8 mouse cellular contexts compared by ENCODE assay signal in genomic region chr16:16828757-16829615, GRCm38 (mm10). TPM values are rescaled to one million over a fixed set of nuclear protein-coding genes. Genes with fewer than 3 reads are reported as not detected.
DNase-seq lines count a peak whose midpoint lies in the region; ATAC-seq lines count a peak whose summit lies in the region.

TSS of gene Spag6l (minus strand) at chr16:16829456.

- H3K27me3 ChIP-seq in heart, embryonic 14.5 days (ENCODE audit: control insufficient read depth, insufficient read depth, low read length): no peaks in the 10 kb centered on the region
- no peaks in the 10 kb centered on the region for H3K27me3 ChIP-seq in liver, embryonic 11.5 days (replicated peaks; ENCODE audit: control insufficient read depth, insufficient read depth, low read length)

- intact Hi-C loops in gastrocnemius, postnatal 36 days (cut with DNase I): no loop called here

- H3K4me3 ChIP-seq in heart, embryonic 14.5 days (ENCODE audit: control insufficient read depth in 1 of 2, insufficient read depth in 1 of 2, low read depth in 1 of 2, low read length in 2 of 2): peak within 1 kb of the TSS; percentile 45 to 49
- H3K4me3 ChIP-seq in liver, embryonic 11.5 days (ENCODE audit: low read depth, low read length): peak within 1 kb of the TSS; percentile 49

- WGBS in heart, embryonic 14.5 days: 10% methylated on average over 33 of the region's 33 CpGs
- WGBS in liver, embryonic 11.5 days: 5% methylated on average over 33 of the region's 33 CpGs

- H3K4me1 ChIP-seq in heart, embryonic 14.5 days (ENCODE audit: control insufficient read depth in 2 of 2, insufficient read depth in 2 of 2, low read length in 2 of 2): peaks cover 5% of the 10 kb centered on the region in 2 experiments; a peak in 3 of 4 replicates
- no peaks in the 10 kb centered on the region for H3K4me1 ChIP-seq in liver, embryonic 11.5 days (replicated peaks; ENCODE audit: control insufficient read depth, insufficient read depth, low read length)

- H3K36me3 ChIP-seq in heart, embryonic 14.5 days (ENCODE audit: control insufficient read depth, insufficient read depth, low read length): no peaks in the 10 kb centered on the region
- no peaks in the 10 kb centered on the region for H3K36me3 ChIP-seq in liver, embryonic 11.5 days (ENCODE audit: control insufficient read depth, insufficient read depth, low read length)

- H3K9me3 ChIP-seq in heart, embryonic 14.5 days (ENCODE audit: control insufficient read depth, low read length): no peaks in the 10 kb centered on the region
- no peaks in the 10 kb centered on the region for H3K9me3 ChIP-seq in liver, embryonic 11.5 days (ENCODE audit: control insufficient read depth, low read length)

- peak within 1 kb of the TSS; percentile 91 for H3K4me2 ChIP-seq in heart, embryonic 14.5 days (ENCODE audit: low read length)
- peak within 1 kb of the TSS; percentile 84 for H3K4me2 ChIP-seq in liver, embryonic 11.5 days

- H3K9ac ChIP-seq in heart, embryonic 14.5 days (ENCODE audit: low read length): peak within 1 kb of the TSS; percentile 50
- 0 out of 2 replicates have a peak within 1 kb of the TSS, but pooled peaks have one; percentile 35 for H3K9ac ChIP-seq in liver, embryonic 11.5 days (ENCODE audit: low read depth, low read length)

- peak; percentile 14 for DNase-seq in gastrocnemius, postnatal 10 days
- DNase-seq in gastrocnemius, postnatal 36 days: no peak
- DNase-seq in embryo, embryonic 9.5 days (ENCODE audit: extremely low spot score): peak; percentile 68
- peak; percentile 70 for DNase-seq in kidney, postnatal 10 days
- DNase-seq in liver, embryonic 11.5 days (ENCODE audit: low spot score): peak; percentile 57
- peak; percentile 7 to 28 for DNase-seq in monocyte, adult 2 months (ENCODE audit: low read depth in 1 of 2, low spot score in 2 of 2)
- peak; percentile 44 to 72 for DNase-seq in spleen, postnatal 4 days (ENCODE audit: low spot score in 2 of 2)

- H3K27ac ChIP-seq in heart, embryonic 14.5 days (replicated peaks in 1 of 2; ENCODE audit: control insufficient read depth in 1 of 2, insufficient read depth in 1 of 2, low read depth in 2 of 2, low read length in 2 of 2): no peak within 1 kb of the TSS
- no peak within 1 kb of the TSS for H3K27ac ChIP-seq in liver, embryonic 11.5 days (ENCODE audit: low read depth, low read length)

- ATAC-seq in heart, embryonic 14.5 days (ENCODE audit: insufficient number of reproducible peaks, insufficient read depth, low FRiP score, low read depth): peak; percentile 47; the same call in 1 of the 2 replicates
- peak; percentile 87 for ATAC-seq in liver, embryonic 11.5 days (replicated peaks; ENCODE audit: low FRiP score)

RNA-seq across cellular contexts. Expression of gene Spag6l, which starts in this region (rescaled TPM):
- not detected for total RNA-seq in gastrocnemius, postnatal 10 days (2021)
- not detected for total RNA-seq in gastrocnemius, postnatal 36 days (2021)
- 0.26 and 0.30 TPM in 2 replicates for polyA plus RNA-seq in heart, embryonic 14.5 days (2014; fragmentation: Nextera tagmentation; extraction: Ambion mirVana)
- not detected in 2 replicates for polyA plus RNA-seq in liver, embryonic 11.5 days (2014; fragmentation: Nextera tagmentation; extraction: Ambion mirVana)

Comparison
In these comparisons a context has a peak if more than half of its experiments do, and no peak if none do; other contexts are left out.
1. Peak in DNase-seq in gastrocnemius, postnatal 10 days; RNA of the gene not detected or under 1 TPM.
2. Peak in ATAC-seq, H3K4me3 ChIP-seq, H3K9ac ChIP-seq and H3K4me2 ChIP-seq in heart, embryonic 14.5 days; RNA of the gene not detected or under 1 TPM.
3. Peak in DNase-seq, ATAC-seq, H3K4me3 ChIP-seq, H3K9ac ChIP-seq and H3K4me2 ChIP-seq in liver, embryonic 11.5 days; RNA of the gene not detected or under 1 TPM.
4. DNase-seq: peak in embryo, embryonic 9.5 days (single experiment), kidney, postnatal 10 days (single experiment), monocyte, adult 2 months (2 of 2) and spleen, postnatal 4 days (2 of 2); none in gastrocnemius, postnatal 36 days (0 of 2).